Mouse (Mus musculus) lung, embryonic 16.5 days (tissue): Measurements from ENCODE around the gene Syt8. TPM values are rescaled to one million over a fixed set of nuclear protein-coding genes. Genes with fewer than 3 reads are reported as not detected.
A peak's percentile ranks its signal among the peaks of the same experiment; 100 is the strongest.

Experiments used
- ATAC-seq: fragments of 200-750 bp; cut with Nextera tagmentation; 2 replicates; pipeline ENCODE4 v1.8.0; 2017; ENCODE audit warnings: low read depth, mild to moderate bottlenecking, moderate library complexity
- H3K27ac ChIP-seq: fragments of 300-500 bp; sonication (generic); 2 replicates; pipeline ENCODE4 v1.5.1; 2014; ENCODE audit warnings: mild to moderate bottlenecking, control low read depth, low read length
- H3K27me3 ChIP-seq: fragments of 300-500 bp; sonication (generic); 2 replicates; pipeline ENCODE4 v1.6.1; 2014; ENCODE audit warnings: low read depth, low read length, mixed read lengths; ENCODE audit not compliant: control insufficient read depth, insufficient read depth
- H3K36me3 ChIP-seq: fragments of 300-500 bp; sonication (generic); 2 replicates; pipeline ENCODE4 v1.6.1; 2014; ENCODE audit warnings: low read length; ENCODE audit not compliant: control insufficient read depth, insufficient read depth
- H3K4me1 ChIP-seq: fragments of 300-500 bp; sonication (generic); replicated peaks from 2 replicates; pipeline ENCODE4 v1.6.1; 2014; ENCODE audit warnings: low read length, mixed read lengths; ENCODE audit not compliant: control insufficient read depth, insufficient read depth
- H3K4me2 ChIP-seq: fragments of 300-500 bp; sonication (generic); 2 replicates; pipeline ENCODE4 v1.6.1; 2014; ENCODE audit warnings: low read depth, low read length, control low read depth
- H3K4me3 ChIP-seq: fragments of 300-500 bp; sonication (generic); 2 replicates; pipeline ENCODE4 v1.5.1; 2014; ENCODE audit warnings: mild to moderate bottlenecking, low read length, control low read depth
- H3K9ac ChIP-seq: fragments of 300-500 bp; sonication (generic); 2 replicates; pipeline ENCODE4 v1.6.1; 2014; ENCODE audit warnings: low read length, control low read depth
- H3K9me3 ChIP-seq: fragments of 300-500 bp; sonication (generic); 2 replicates; pipeline ENCODE4 v1.6.1; 2016; ENCODE audit warnings: low read length; ENCODE audit not compliant: control insufficient read depth
- WGBS: fragments of 180-500 bp; shearing (Covaris S2); extraction: QIAGEN DNeasy Blood & Tissue Kit; methylation state at CpG from one replicate; pipeline ENCODE4 v1.1.7; 2014; 5-methylcytosine and 5-hydroxymethylcytosine counted together
- polyA plus RNA-seq: library from polyadenylated mRNA; unstranded; fragments of >200 nt; fragmentation: Nextera tagmentation; extraction: Ambion mirVana; gene quantifications from 2 replicates; pipeline ENCODE4 v1.2.1, GENCODE M21; 2015

Syt8 gene
- polyA plus RNA-seq, 1 experiment from 2014 or later = 0.48 TPM

- H3K4me2 ChIP-seq = no peak overlapping the region
- no peak overlapping the region for H3K4me3 ChIP-seq
These were observed 26.8 kb downstream of the Syt8 start for GRCm38 (mm10) chr7:142461446-142461845.

GRCm38 (mm10) chr7:142462190-142462589 is 27.5 kb downstream of the Syt8 start:
- H3K4me2 ChIP-seq = no peak overlapping the region
- H3K27me3 ChIP-seq = no peaks in the 10 kb centered on the region
- no peak overlapping the region for H3K9ac ChIP-seq
- WGBS = 74% methylated on average over 6 of the region's 6 CpGs
- H3K4me1 ChIP-seq = peaks cover 23% of the 10 kb centered on the region
- no peaks in the 10 kb centered on the region for H3K9me3 ChIP-seq
- H3K4me3 ChIP-seq = no peak overlapping the region
- no peak overlapping the region for H3K27ac ChIP-seq
- H3K36me3 ChIP-seq = no peaks in the 10 kb centered on the region
- ATAC-seq = no peak

More at GRCm38 (mm10) chr7:142461446-142461845, 26.8 kb downstream of the Syt8 start:
- WGBS = 73% methylated on average over 2 of the region's 2 CpGs
- H3K9ac ChIP-seq = no peak overlapping the region
- H3K27me3 ChIP-seq = no peaks in the 10 kb centered on the region
- ATAC-seq = no peak
- no peaks in the 10 kb centered on the region for H3K9me3 ChIP-seq
- no peak overlapping the region for H3K27ac ChIP-seq
- no peaks in the 10 kb centered on the region for H3K36me3 ChIP-seq
- H3K4me1 ChIP-seq = peaks cover 30% of the 10 kb centered on the region

- H3K4me1 ChIP-seq = peaks cover 18% of the 10 kb centered on the region
- H3K4me2 ChIP-seq = no peak overlapping the region
- no peak overlapping the region for H3K4me3 ChIP-seq
- H3K36me3 ChIP-seq = no peaks in the 10 kb centered on the region
- WGBS = 74% methylated on average over 4 of the region's 4 CpGs
- no peak overlapping the region for H3K27ac ChIP-seq
- no peaks in the 10 kb centered on the region for H3K9me3 ChIP-seq
- H3K9ac ChIP-seq = no peak overlapping the region
- H3K27me3 ChIP-seq = no peaks in the 10 kb centered on the region
- no peak for ATAC-seq
These were observed 28.0 kb downstream of the Syt8 start for GRCm38 (mm10) chr7:142462594-142463078.

DNA sequence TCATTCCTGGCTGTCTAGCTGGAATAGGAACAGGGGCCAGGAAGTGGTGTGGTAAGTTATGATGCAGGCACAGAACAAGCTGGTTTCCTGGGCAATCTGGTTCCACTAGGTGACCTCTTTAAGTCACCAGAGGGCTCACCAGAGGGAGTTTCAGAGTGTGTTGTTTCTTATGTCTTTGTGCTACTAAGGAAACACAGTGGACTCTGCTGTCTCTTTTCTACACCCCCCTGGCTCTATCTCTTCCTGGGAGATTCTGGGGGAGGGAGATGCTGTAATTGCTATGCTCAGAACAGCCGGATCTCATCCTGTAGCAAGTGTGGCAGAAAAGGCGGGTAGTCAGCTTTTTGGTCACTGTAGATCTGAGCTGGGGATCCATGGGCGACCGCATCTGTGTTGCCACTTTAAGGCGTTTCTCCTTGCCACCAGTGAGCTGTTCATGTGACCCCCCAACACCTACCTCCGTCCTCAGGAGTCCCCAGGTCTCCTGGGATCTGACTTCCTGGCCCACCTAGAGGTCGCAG is 35.6 kb downstream of the Syt8 start:
- H3K9me3 ChIP-seq = no peaks in the 10 kb centered on the region
- no peak overlapping the region for H3K4me3 ChIP-seq
- peaks cover 31% of the 10 kb centered on the region for H3K4me1 ChIP-seq
- 42% methylated on average over 7 of the region's 7 CpGs for WGBS
- peak overlapping the region; percentile 93 for H3K27ac ChIP-seq
- no peak overlapping the region for H3K4me2 ChIP-seq
- H3K36me3 ChIP-seq = no peaks in the 10 kb centered on the region
- H3K27me3 ChIP-seq = no peaks in the 10 kb centered on the region
- H3K9ac ChIP-seq = peak overlapping the region; percentile 9; the same call in 1 of the 2 replicates
- ATAC-seq = peak; percentile 45

GRCm38 (mm10) chr7:142470808-142471413 is 36.3 kb downstream of the Syt8 start:
- Histone ChIP-seq H3K36me3 (no peaks in the 10 kb centered on the region), H3K27ac (peak overlapping the region; percentile 93), H3K4me3 (no peak overlapping the region), H3K9ac (peak overlapping the region; percentile 67), H3K4me2 (no peak overlapping the region), H3K4me1 (peaks cover 31% of the 10 kb centered on the region), H3K27me3 (no peaks in the 10 kb centered on the region), H3K9me3 (no peaks in the 10 kb centered on the region)
- 15% methylated on average over 4 of the region's 4 CpGs for WGBS
- ATAC-seq = peak; percentile 69

GRCm38 (mm10) chr7:142471414-142471861 is 36.8 kb downstream of the Syt8 start:
- 60% methylated on average over 6 of the region's 6 CpGs for WGBS
- peak; percentile 15; the same call in 1 of the 2 replicates for ATAC-seq
- no peaks in the 10 kb centered on the region for H3K9me3 ChIP-seq
- H3K4me2 ChIP-seq = peak overlapping the region; percentile 48; the same call in 1 of the 2 replicates
- no peaks in the 10 kb centered on the region for H3K27me3 ChIP-seq
- H3K27ac ChIP-seq = peak overlapping the region; percentile 93
- H3K36me3 ChIP-seq = no peaks in the 10 kb centered on the region
- no peak overlapping the region; the same call in 1 of the 2 replicates for H3K4me3 ChIP-seq
- H3K9ac ChIP-seq = peak overlapping the region; percentile 67
- H3K4me1 ChIP-seq = peaks cover 31% of the 10 kb centered on the region

DNA sequence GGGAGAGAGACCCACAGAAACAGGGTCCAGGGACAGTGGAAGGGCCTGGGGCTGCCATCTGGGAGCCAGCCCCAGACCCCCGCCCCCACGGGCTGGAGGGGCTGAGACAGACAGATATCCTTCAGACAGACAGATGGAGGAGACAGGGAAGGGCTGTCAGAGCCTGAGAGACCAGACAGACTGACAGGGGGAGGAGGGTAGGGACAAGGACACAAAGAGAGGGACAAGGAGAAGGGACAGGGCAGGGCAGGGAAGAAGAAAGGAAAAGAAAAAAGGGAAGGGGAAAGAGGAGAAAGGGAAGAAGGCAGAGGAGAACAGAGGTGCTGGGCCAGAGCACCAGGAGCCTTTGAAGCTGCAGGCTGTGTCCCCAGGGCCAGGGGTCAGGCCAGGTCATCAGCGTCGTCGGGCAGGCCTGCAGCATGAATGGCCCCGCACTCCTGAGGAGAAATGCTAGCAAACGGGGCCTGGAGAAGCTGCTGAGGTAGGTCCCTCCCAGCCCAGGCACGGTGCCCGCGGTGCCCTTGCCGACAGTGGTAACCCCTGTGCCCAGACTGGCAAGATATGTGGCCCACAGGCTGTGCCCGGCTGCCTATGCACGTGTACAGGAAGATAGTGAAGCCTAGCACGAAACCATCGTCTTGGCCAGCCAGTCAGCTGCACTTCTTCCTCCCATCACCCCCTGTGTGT is 37.4 kb downstream of the Syt8 start:
- Histone ChIP-seq H3K4me1 (peaks cover 31% of the 10 kb centered on the region), H3K36me3 (no peaks in the 10 kb centered on the region), H3K27me3 (no peaks in the 10 kb centered on the region), H3K4me3 (peak overlapping the region; percentile 31), H3K4me2 (peak overlapping the region; percentile 48), H3K9me3 (no peaks in the 10 kb centered on the region), H3K27ac (peak overlapping the region; percentile 93), H3K9ac (peak overlapping the region; percentile 67)
- peak; percentile 6; the same call in 1 of the 2 replicates for ATAC-seq
- 34% methylated on average over 15 of the region's 15 CpGs for WGBS

DNA sequence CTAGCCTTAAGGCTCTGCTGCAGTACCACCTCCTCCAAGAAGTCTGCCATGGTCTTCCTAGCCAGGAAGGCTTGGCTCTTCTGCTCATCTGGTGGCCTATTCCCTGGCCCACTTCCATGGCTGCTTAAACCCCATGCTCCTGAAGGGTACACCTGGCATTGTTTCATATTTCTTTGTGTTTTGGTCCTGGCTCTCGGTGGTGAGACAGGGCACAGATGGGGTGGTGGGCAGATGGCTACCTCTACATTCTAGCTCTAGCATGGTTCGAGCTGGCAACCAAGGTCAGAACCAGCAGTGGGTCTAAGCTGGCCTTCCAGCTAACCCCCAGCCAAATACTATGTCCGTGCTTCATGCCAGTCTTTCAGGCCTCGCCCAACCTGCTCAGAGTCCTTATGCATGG is 38.3 kb downstream of the Syt8 start:
- H3K9me3 ChIP-seq = no peaks in the 10 kb centered on the region
- H3K4me3 ChIP-seq = peak overlapping the region; percentile 31
- peak overlapping the region; percentile 48 for H3K4me2 ChIP-seq
- 0 out of 2 replicates have a peak overlapping the region, but pooled peaks have one; percentile 67 for H3K9ac ChIP-seq
- ATAC-seq = no peak
- peaks cover 31% of the 10 kb centered on the region for H3K4me1 ChIP-seq
- H3K27me3 ChIP-seq = no peaks in the 10 kb centered on the region
- no peaks in the 10 kb centered on the region for H3K36me3 ChIP-seq
- H3K27ac ChIP-seq = peak overlapping the region; percentile 93
- WGBS = 85% methylated on average over 4 of the region's 4 CpGs

- H3K4me2 ChIP-seq = peak overlapping the region; percentile 48
- WGBS = 83% methylated on average over 2 of the region's 2 CpGs
- no peaks in the 10 kb centered on the region for H3K9me3 ChIP-seq
- peaks cover 31% of the 10 kb centered on the region for H3K4me1 ChIP-seq
- H3K4me3 ChIP-seq = peak overlapping the region; percentile 31; the same call in 1 of the 2 replicates
- no peaks in the 10 kb centered on the region for H3K27me3 ChIP-seq
- no peak for ATAC-seq
- H3K27ac ChIP-seq = peak overlapping the region; percentile 39; the same call in 1 of the 2 replicates
- no peaks in the 10 kb centered on the region for H3K36me3 ChIP-seq
- 0 out of 2 replicates have a peak overlapping the region, but pooled peaks have one; percentile 67 for H3K9ac ChIP-seq
These were observed 38.8 kb downstream of the Syt8 start for GRCm38 (mm10) chr7:142473476-142473875.
